Mouse (Mus musculus): ENCODE data around the gene Fam193b. TPM values are rescaled to one million over a fixed set of nuclear protein-coding genes. Genes with fewer than 3 reads are reported as not detected.
A peak's percentile ranks its signal among the peaks of the same experiment; 100 is the strongest.

The Fam193b gene
- polyA plus RNA-seq, 1 experiment from 2014 or later: 58.1 TPM

DNA sequence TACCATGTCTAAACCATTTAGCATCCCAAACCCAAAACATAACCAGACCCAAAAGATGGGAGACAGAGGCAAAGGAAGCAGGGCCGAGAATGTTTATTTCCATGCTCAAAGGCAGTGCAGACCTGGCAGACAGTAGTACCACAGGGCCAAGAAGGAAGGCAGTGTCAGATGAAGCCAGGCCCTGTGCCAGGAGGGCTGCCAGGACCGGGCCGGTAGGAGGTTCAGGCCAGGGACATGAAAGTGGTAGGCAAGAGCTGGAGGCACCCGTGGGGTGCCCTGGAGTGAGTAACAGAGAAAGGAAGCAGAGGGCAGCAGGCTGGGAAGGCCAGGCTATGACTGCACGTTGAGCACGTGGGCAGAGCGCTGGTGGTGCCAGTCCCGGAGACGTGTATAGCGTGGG, 64.2 kb downstream of the Fam193b start:
- H3K27me3 ChIP-seq: no peaks in the 10 kb centered on the region
- H3K9ac ChIP-seq: no peak overlapping the region
- 86% methylated on average over 10 of the region's 10 CpGs for WGBS
- H3K36me3 ChIP-seq (ENCODE audit: poor library complexity, severe bottlenecking): peaks cover 75% of the 10 kb centered on the region
- H3K4me2 ChIP-seq: no peak overlapping the region
- no peak overlapping the region for H3K27ac ChIP-seq
- no peak for ATAC-seq
- no peaks in the 10 kb centered on the region for H3K9me3 ChIP-seq (replicated peaks)
- H3K4me1 ChIP-seq: peaks cover 18% of the 10 kb centered on the region
- no peak overlapping the region for H3K4me3 ChIP-seq

DNA sequence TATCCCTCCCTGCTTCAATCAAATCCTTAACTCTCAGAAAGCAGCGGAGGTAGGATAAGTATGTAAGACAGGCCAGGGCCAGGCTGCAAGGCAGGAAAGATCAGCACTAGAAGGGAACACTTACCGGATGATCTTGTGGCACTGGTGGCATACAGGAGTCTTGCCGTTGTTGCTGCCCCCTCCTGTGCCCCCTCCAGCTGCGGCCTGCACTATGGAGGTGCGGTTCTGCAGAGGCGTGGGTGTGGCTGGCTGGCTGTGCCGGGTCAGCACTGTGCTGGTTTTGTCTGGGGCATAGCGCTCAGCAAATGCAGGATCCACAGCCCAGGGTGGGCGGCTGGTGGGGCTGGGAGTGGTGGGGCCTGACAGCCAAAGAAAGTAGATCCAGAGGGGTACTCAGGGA, 65.1 kb downstream of the Fam193b start:
- WGBS: 94% methylated on average over 9 of the region's 9 CpGs
- Histone ChIP-seq H3K4me1 (peaks cover 10% of the 10 kb centered on the region), H3K4me2 (no peak overlapping the region), H3K9me3 (replicated peaks) (no peaks in the 10 kb centered on the region), H3K9ac (no peak overlapping the region), H3K27me3 (no peaks in the 10 kb centered on the region), H3K36me3 (ENCODE audit: poor library complexity, severe bottlenecking) (peaks cover 81% of the 10 kb centered on the region), H3K4me3 (no peak overlapping the region), H3K27ac (no peak overlapping the region)
- no peak for ATAC-seq

DNA sequence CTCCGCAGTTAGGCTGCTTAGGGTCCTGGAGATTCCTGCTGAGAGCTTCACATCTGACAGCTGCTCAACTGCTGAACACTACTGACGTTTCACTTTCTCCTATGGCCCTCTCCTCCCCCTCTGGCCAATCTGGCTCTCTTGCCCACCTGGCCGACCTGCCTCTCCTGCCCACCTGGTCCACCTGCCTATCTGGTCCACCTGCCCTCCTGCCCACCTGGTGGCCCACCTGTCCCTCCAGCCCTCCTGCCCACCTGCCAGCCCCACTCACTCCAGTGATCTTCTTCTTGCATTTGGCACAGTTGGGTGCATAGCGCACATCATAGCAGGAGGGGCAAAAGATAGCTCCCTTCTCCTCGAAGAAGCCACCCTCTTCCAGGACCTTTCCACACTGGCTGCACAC, 66.5 kb downstream of the Fam193b start:
- peaks cover 84% of the 10 kb centered on the region for H3K36me3 ChIP-seq (ENCODE audit: poor library complexity, severe bottlenecking)
- no peaks in the 10 kb centered on the region for H3K4me1 ChIP-seq
- no peaks in the 10 kb centered on the region for H3K27me3 ChIP-seq
- no peak overlapping the region for H3K4me3 ChIP-seq
- no peak overlapping the region for H3K27ac ChIP-seq
- ATAC-seq: no peak
- no peak overlapping the region for H3K4me2 ChIP-seq
- no peak overlapping the region for H3K9ac ChIP-seq
- 83% methylated on average over 5 of the region's 5 CpGs for WGBS
- H3K9me3 ChIP-seq (replicated peaks): no peaks in the 10 kb centered on the region

DNA sequence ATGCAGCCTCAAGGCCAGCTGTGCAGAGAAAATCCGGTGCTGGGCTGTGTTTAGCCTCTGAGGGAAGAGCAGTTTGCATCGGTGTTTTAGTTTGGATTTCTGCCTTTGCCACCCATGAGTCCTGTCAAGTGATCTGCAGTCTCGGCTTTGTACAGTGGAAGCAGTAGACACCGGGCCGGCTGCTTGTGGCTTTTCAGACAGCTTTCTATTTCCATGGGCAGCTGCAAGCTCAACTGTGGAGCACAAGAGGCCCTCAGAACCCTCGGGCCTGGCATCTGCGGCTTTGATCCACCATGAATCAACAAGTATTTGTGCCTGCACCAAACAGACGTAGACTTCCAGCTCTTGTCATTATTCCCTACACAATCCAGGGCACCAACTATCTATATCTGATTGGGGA, 68.5 kb downstream of the Fam193b start:
- ATAC-seq: no peak
- H3K4me1 ChIP-seq: peaks cover 6% of the 10 kb centered on the region
- H3K36me3 ChIP-seq (ENCODE audit: poor library complexity, severe bottlenecking): peaks cover 81% of the 10 kb centered on the region
- H3K4me2 ChIP-seq: no peak overlapping the region
- no peak overlapping the region for H3K4me3 ChIP-seq
- H3K9ac ChIP-seq: no peak overlapping the region
- 90% methylated on average over 8 of the region's 8 CpGs for WGBS
- H3K27me3 ChIP-seq: no peaks in the 10 kb centered on the region
- no peaks in the 10 kb centered on the region for H3K9me3 ChIP-seq (replicated peaks)
- no peak overlapping the region for H3K27ac ChIP-seq

DNA sequence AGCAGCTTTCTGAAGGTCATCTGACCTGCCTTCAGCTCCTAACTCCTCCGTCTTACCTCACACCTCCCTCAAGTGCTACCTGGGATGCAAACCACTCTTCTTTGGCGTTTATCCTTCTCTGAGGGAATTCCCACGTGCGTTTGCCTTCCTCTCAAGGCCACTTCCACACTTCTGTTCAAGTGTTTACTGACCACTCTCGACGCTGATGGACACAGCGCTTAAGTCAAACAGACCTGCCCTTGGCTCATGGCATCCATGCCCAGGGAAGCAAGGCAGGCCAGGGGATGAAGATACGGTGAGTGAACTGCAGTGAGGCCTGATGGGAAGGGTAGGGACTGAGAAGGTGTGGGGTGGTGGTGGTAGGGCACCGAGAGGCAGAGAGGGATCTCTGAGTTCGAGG, 70.3 kb downstream of the Fam193b start:
- H3K36me3 ChIP-seq (ENCODE audit: poor library complexity, severe bottlenecking): peaks cover 63% of the 10 kb centered on the region
- peaks cover 19% of the 10 kb centered on the region for H3K4me1 ChIP-seq
- 83% methylated on average over 10 of the region's 10 CpGs for WGBS
- no peak overlapping the region for H3K9ac ChIP-seq
- H3K4me3 ChIP-seq: no peak overlapping the region
- no peak for ATAC-seq
- H3K27ac ChIP-seq: no peak overlapping the region
- H3K9me3 ChIP-seq (replicated peaks): no peaks in the 10 kb centered on the region
- no peaks in the 10 kb centered on the region for H3K27me3 ChIP-seq
- no peak overlapping the region for H3K4me2 ChIP-seq

DNA sequence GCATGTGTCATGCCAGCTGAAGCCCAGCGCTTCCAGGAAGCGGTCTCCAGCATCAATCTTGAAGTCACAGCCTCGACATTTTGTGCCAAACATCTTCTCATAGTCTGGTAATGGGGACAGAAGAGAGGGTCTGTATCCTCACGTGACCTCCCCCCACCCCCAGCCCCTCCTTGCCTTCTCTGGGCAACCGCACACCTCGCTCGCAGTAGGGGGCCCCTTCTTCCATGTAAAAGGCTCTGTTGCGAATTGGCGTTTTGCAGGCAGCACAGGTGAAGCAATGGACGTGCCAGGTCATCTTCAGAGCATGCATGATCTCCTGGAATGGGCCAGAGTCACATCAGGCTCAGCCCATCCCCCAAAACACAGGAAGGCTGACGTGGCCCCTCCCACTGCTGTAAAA, 72.0 kb downstream of the Fam193b start:
- H3K27me3 ChIP-seq: no peaks in the 10 kb centered on the region
- no peak overlapping the region for H3K27ac ChIP-seq
- 0 out of 2 replicates have a peak overlapping the region, but pooled peaks have one; percentile 0 for H3K9ac ChIP-seq
- 43% methylated on average over 11 of the region's 11 CpGs for WGBS
- no peak for ATAC-seq
- peaks cover 46% of the 10 kb centered on the region for H3K36me3 ChIP-seq (ENCODE audit: poor library complexity, severe bottlenecking)
- peaks cover 35% of the 10 kb centered on the region for H3K4me1 ChIP-seq
- H3K4me2 ChIP-seq: no peak overlapping the region
- H3K9me3 ChIP-seq (replicated peaks): no peaks in the 10 kb centered on the region
- H3K4me3 ChIP-seq: no peak overlapping the region

DNA sequence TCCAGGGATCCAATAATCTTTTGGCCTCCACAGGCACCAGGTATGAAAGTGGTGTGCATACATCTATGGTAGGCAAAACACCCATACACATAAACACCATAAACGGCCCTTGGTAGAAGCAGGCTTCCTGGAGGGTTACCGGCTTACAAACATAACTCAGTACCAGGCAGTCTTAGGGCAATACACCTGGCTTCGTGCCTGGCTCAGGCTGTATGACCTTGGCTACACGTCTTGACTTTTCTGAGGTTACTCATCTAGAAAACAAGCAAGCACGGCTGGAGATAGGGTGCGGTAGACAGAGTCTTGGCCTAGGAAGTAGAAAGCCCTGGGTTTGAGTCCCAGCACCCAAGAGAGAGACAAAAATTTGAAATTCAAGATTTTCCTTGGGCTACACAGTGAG, 74.3 kb downstream of the Fam193b start:
- no peaks in the 10 kb centered on the region for H3K9me3 ChIP-seq (replicated peaks)
- no peak for ATAC-seq
- H3K36me3 ChIP-seq (ENCODE audit: poor library complexity, severe bottlenecking): peaks cover 26% of the 10 kb centered on the region; the same call in 1 of the 2 replicates
- H3K4me3 ChIP-seq: no peak overlapping the region
- H3K4me2 ChIP-seq: no peak overlapping the region
- peak overlapping the region; percentile 17; the same call in 1 of the 2 replicates for H3K9ac ChIP-seq
- H3K4me1 ChIP-seq: peaks cover 35% of the 10 kb centered on the region
- 93% methylated on average over 6 of the region's 6 CpGs for WGBS
- H3K27ac ChIP-seq: peak overlapping the region; percentile 74; the same call in 1 of the 2 replicates
- H3K27me3 ChIP-seq: no peaks in the 10 kb centered on the region

DNA sequence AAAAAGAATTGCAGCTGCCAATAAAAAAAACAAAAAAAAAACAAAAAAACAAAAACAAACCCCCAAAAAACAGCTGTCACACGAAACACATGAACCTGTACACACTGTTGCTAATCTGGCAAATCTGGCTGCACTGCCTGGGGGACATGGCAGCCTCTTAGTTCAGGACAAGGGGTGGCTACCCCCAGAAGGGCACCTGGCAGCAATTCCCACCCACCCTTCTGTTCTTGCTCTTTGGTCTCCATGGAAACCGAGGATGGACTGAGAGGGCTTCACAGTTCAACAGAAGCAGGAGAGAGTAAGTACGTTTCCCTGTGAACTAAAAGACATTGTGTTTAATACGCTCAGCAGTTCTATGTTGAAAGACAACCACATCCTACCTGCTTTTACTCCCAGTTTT, 75.2 kb downstream of the Fam193b start:
- H3K4me1 ChIP-seq: peaks cover 35% of the 10 kb centered on the region
- H3K4me2 ChIP-seq: peak overlapping the region; percentile 24
- no peaks in the 10 kb centered on the region for H3K27me3 ChIP-seq
- no peak overlapping the region for H3K4me3 ChIP-seq
- H3K27ac ChIP-seq: peak overlapping the region; percentile 74
- WGBS: 11% methylated on average over 4 of the region's 4 CpGs
- peak; percentile 36 for ATAC-seq
- H3K36me3 ChIP-seq (ENCODE audit: poor library complexity, severe bottlenecking): peaks cover 20% of the 10 kb centered on the region; the same call in 1 of the 2 replicates
- H3K9ac ChIP-seq: peak overlapping the region; percentile 17; the same call in 1 of the 2 replicates
- no peaks in the 10 kb centered on the region for H3K9me3 ChIP-seq (replicated peaks)

DNA sequence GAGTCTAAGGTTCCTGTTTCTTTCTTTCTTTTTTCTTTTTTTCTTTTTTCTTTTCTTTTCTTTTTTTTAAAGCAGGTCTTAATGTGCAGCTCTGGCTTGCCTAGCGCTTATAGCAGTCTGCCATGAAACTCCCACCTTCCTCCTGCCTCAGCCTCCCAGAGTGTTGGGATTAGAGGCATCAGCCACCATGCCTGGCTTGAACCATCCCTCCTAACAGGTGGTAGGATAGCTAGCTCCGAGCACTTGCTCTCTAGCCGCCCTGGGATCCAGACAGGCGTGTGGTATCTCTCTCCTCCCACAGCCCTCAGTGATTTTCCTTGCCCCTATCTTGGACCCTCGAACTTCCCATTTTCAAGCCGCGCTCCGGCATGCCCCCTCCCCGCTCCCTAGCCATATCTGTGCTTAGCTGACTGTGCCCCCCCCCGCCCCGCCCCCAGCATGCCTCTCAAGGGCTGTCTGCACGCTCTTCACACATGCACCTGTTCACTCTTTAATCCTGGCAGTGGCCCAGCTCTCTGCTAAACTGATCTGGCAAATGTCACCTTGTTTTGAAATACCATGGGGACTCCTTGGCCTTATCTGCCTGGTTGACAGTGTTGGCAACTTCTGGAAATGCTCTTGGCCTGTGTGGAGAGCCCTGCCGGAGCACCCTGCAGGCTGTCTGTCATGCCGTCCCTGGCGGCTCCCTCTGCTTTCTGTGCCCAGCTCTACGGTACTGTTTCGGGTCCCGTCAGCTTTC, 75.9 kb downstream of the Fam193b start:
- WGBS: 13% methylated on average over 18 of the region's 18 CpGs
- peaks cover 35% of the 10 kb centered on the region for H3K4me1 ChIP-seq
- peak overlapping the region; percentile 74 for H3K27ac ChIP-seq
- peak overlapping the region; percentile 34 for H3K4me2 ChIP-seq
- H3K9me3 ChIP-seq (replicated peaks): no peaks in the 10 kb centered on the region
- no peak overlapping the region for H3K4me3 ChIP-seq
- peaks cover 15% of the 10 kb centered on the region; the same call in 1 of the 2 replicates for H3K36me3 ChIP-seq (ENCODE audit: poor library complexity, severe bottlenecking)
- no peaks in the 10 kb centered on the region for H3K27me3 ChIP-seq
- H3K9ac ChIP-seq: peak overlapping the region; percentile 43; the same call in 1 of the 2 replicates
- peak; percentile 66 for ATAC-seq

DNA sequence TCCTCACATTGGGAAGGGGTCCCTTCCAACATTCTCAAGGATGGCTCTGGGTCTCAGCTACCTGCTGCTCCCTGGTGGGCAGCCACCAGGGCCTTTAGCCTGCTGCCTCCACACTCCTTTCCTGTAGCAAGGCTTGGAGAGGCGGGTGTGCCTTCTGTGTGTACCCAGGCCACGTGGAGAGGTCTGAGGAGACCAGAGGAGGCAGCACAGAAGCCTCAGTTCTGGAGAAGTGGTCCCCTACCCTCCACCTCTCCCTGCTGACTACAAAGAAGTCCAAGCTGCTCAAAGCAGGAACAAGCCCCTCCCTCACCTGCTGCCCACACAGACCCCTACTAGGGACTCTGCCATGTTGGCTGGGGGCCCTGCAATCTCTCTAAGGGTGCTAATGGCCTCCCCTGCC, 76.7 kb downstream of the Fam193b start:
- ATAC-seq: 0 out of 2 replicates have a peak, but pooled peaks have one; percentile 36
- WGBS: 15% methylated on average over 2 of the region's 2 CpGs
- H3K27ac ChIP-seq: 0 out of 2 replicates have a peak overlapping the region, but pooled peaks have one; percentile 74
- H3K9ac ChIP-seq: no peak overlapping the region
- peaks cover 35% of the 10 kb centered on the region for H3K4me1 ChIP-seq
- no peaks in the 10 kb centered on the region for H3K27me3 ChIP-seq
- H3K36me3 ChIP-seq (ENCODE audit: poor library complexity, severe bottlenecking): peaks cover 15% of the 10 kb centered on the region; the same call in 1 of the 2 replicates
- no peak overlapping the region for H3K4me3 ChIP-seq
- H3K9me3 ChIP-seq (replicated peaks): no peaks in the 10 kb centered on the region
- no peak overlapping the region for H3K4me2 ChIP-seq

Measured in forebrain, embryonic 13.5 days (tissue).